Comparison of ENCODE assay signal across 10 mouse cellular contexts in genomic region chr3:96729403-96729784, GRCm38 (mm10). TPM values are rescaled to one million over a fixed set of nuclear protein-coding genes. Genes with fewer than 3 reads are reported as not detected.
A peak's percentile ranks its signal among the peaks of the same experiment; 100 is the strongest.
DNase-seq lines count a peak whose midpoint lies in the region; ATAC-seq and TF ChIP-seq lines count a peak whose summit lies in the region.
"Had no signal": no experiment of that assay in that cellular context is flagged by ENCODE, and none has a peak within 500 bp of the region (broad histone marks: within the 10 kb centered on the region; RNA-seq: fewer than 3 reads in every experiment).

No protein-coding gene starts in this region.

- no peak for ATAC-seq in heart, embryonic 15.5 days (replicated peaks; ENCODE audit: insufficient number of reproducible peaks, insufficient read depth, low FRiP score, low read depth)
- no peak for ATAC-seq in limb, embryonic 14.5 days (ENCODE audit: low FRiP score, low read depth)
- ATAC-seq in forebrain, postnatal 0 days, result no peak

- DNase-seq in heart, embryonic 10.5 days (ENCODE audit: low spot score), result no peak
- DNase-seq in thymus, postnatal 25 days, result peak; percentile 16
- DNase-seq in thymus, adult 18-20 months, result no peak
- peak; percentile 15 for DNase-seq in limb, embryonic 14.5 days (ENCODE audit: low spot score)
- no peak for DNase-seq in urinary bladder, postnatal 10 days (ENCODE audit: low spot score)
- DNase-seq in gastrocnemius, adult 18-20 months (ENCODE audit: low spot score), result no peak
- no peak for DNase-seq in forebrain, postnatal 0 days
- DNase-seq: cerebellum, postnatal 36 days; kidney, postnatal 10 days had no signal

- H3K27ac ChIP-seq in heart, embryonic 15.5 days, result no peak overlapping the region
- H3K27ac ChIP-seq in heart, embryonic 10.5 days, result no peak overlapping the region
- H3K27ac ChIP-seq in limb, embryonic 14.5 days (replicated peaks; ENCODE audit: low read depth, low read length), result no peak overlapping the region
- no peak overlapping the region for H3K27ac ChIP-seq in forebrain, postnatal 0 days (ENCODE audit: low read depth, low read length)

- 42% methylated on average over 3 of the region's 3 CpGs for WGBS in heart, embryonic 15.5 days
- 37% methylated on average over 3 of the region's 3 CpGs for WGBS in heart, embryonic 10.5 days
- WGBS in limb, embryonic 14.5 days, result 45% methylated on average over 3 of the region's 3 CpGs
- 87% methylated on average over 3 of the region's 3 CpGs for WGBS in forebrain, postnatal 0 days

- no peaks in the 10 kb centered on the region for H3K36me3 ChIP-seq in heart, embryonic 15.5 days
- peaks cover 5% of the 10 kb centered on the region; the same call in 1 of the 2 replicates for H3K36me3 ChIP-seq in heart, embryonic 10.5 days
- 0 out of 2 replicates have a peak, but pooled peaks cover 3% of the 10 kb centered on the region for H3K36me3 ChIP-seq in limb, embryonic 14.5 days (ENCODE audit: control insufficient read depth, insufficient read depth, low read length)
- no peaks in the 10 kb centered on the region for H3K36me3 ChIP-seq in forebrain, postnatal 0 days (ENCODE audit: insufficient read depth)

- H3K27me3 ChIP-seq in heart, embryonic 15.5 days, result no peaks in the 10 kb centered on the region
- H3K27me3 ChIP-seq in heart, embryonic 10.5 days (ENCODE audit: insufficient read depth, poor library complexity, severe bottlenecking), result no peaks in the 10 kb centered on the region
- no peaks in the 10 kb centered on the region for H3K27me3 ChIP-seq in limb, embryonic 14.5 days (ENCODE audit: control insufficient read depth, insufficient read depth, low read length)
- no peaks in the 10 kb centered on the region for H3K27me3 ChIP-seq in forebrain, postnatal 0 days (ENCODE audit: insufficient read depth, low read length)

- TF ChIP-seq POLR2A in limb, embryonic 14.5 days (IDR thresholded peaks at IDR 0.05; ENCODE audit: borderline replicate concordance, extremely low read depth, insufficient read depth, insufficient read length), result no peak

- no peak for TF ChIP-seq CTCF in forebrain, postnatal 0 days (IDR thresholded peaks at IDR 0.05; ENCODE audit: low read depth)

- H3K9ac ChIP-seq in heart, embryonic 15.5 days, result no peak overlapping the region; the same call in 1 of the 2 replicates
- H3K9ac ChIP-seq in limb, embryonic 14.5 days (ENCODE audit: low read depth, low read length, severe bottlenecking), result no peak overlapping the region; the same call in 1 of the 2 replicates
- H3K9ac ChIP-seq in forebrain, postnatal 0 days, result no peak overlapping the region

- H3K9me3 ChIP-seq in heart, embryonic 15.5 days (replicated peaks), result no peaks in the 10 kb centered on the region
- no peaks in the 10 kb centered on the region for H3K9me3 ChIP-seq in heart, embryonic 10.5 days
- no peaks in the 10 kb centered on the region for H3K9me3 ChIP-seq in limb, embryonic 14.5 days (ENCODE audit: control insufficient read depth, low read length)
- H3K9me3 ChIP-seq in forebrain, postnatal 0 days (ENCODE audit: low read length), result no peaks in the 10 kb centered on the region

- H3K4me2 ChIP-seq in heart, embryonic 15.5 days, result peak overlapping the region; percentile 75
- H3K4me2 ChIP-seq in limb, embryonic 14.5 days (replicated peaks; ENCODE audit: low read depth, low read length, severe bottlenecking), result no peak overlapping the region
- no peak overlapping the region; the same call in 1 of the 2 replicates for H3K4me2 ChIP-seq in forebrain, postnatal 0 days (ENCODE audit: low read depth)

- peaks cover 32% of the 10 kb centered on the region for H3K4me1 ChIP-seq in heart, embryonic 15.5 days (replicated peaks)
- peaks cover 30% of the 10 kb centered on the region for H3K4me1 ChIP-seq in heart, embryonic 10.5 days
- H3K4me1 ChIP-seq in limb, embryonic 14.5 days (ENCODE audit: control insufficient read depth, insufficient read depth, low read length), result peaks cover 11% of the 10 kb centered on the region
- H3K4me1 ChIP-seq in forebrain, postnatal 0 days (ENCODE audit: insufficient read depth), result peaks cover 11% of the 10 kb centered on the region; the same call in 1 of the 2 replicates

- no peak overlapping the region for H3K4me3 ChIP-seq in heart, embryonic 15.5 days
- H3K4me3 ChIP-seq in heart, embryonic 10.5 days, result no peak overlapping the region; the same call in 1 of the 2 replicates
- H3K4me3 ChIP-seq in limb, embryonic 14.5 days (replicated peaks; ENCODE audit: low read length), result no peak overlapping the region
- no peak overlapping the region for H3K4me3 ChIP-seq in forebrain, postnatal 0 days (ENCODE audit: low read depth, low read length)

RNA-seq across cellular contexts. Expression of gene Rnf115, which starts 1.9 kb away (rescaled TPM):
- polyA plus RNA-seq in heart, embryonic 15.5 days (2015; fragmentation: Nextera tagmentation; extraction: Ambion mirVana), result 33.4 and 40.5 TPM in 2 replicates
- 47.9 and 59.6 TPM in 2 replicates for polyA plus RNA-seq in heart, embryonic 10.5 days (2016; fragmentation: Nextera tagmentation; extraction: Ambion mirVana)
- polyA plus RNA-seq in limb, embryonic 14.5 days (2012; rRNA removed), result 24.4 and 27.1 TPM in 2 replicates
- polyA plus RNA-seq in limb, embryonic 14.5 days (2014; fragmentation: Nextera tagmentation; extraction: Ambion mirVana), result 46.1 and 46.4 TPM in 2 replicates
- 100 to 1,000 TPM in 1 of 2 experiments, 10 to 100 TPM in 1; 55.7 to 103 TPM for total RNA-seq in gastrocnemius, adult 18-20 months (2021)
- total RNA-seq in forebrain, postnatal 0 days (2014; rRNA removed), result 43.7 and 52.6 TPM in 2 replicates
- 58.2 and 63.6 TPM in 2 replicates for polyA plus RNA-seq in forebrain, postnatal 0 days (2015; fragmentation: Nextera tagmentation; extraction: Ambion mirVana)

RNA-seq across cellular contexts. Expression of gene Polr3c, which starts 2.0 kb away (rescaled TPM):
- polyA plus RNA-seq in heart, embryonic 15.5 days (2015; fragmentation: Nextera tagmentation; extraction: Ambion mirVana), result 23.6 and 28.6 TPM in 2 replicates
- 37.7 and 41.0 TPM in 2 replicates for polyA plus RNA-seq in heart, embryonic 10.5 days (2016; fragmentation: Nextera tagmentation; extraction: Ambion mirVana)
- polyA plus RNA-seq in limb, embryonic 14.5 days (2012; rRNA removed), result 40.5 and 41.0 TPM in 2 replicates
- 23.3 and 26.3 TPM in 2 replicates for polyA plus RNA-seq in limb, embryonic 14.5 days (2014; fragmentation: Nextera tagmentation; extraction: Ambion mirVana)
- 10 to 100 TPM; 21.0 to 22.4 TPM for total RNA-seq in gastrocnemius, adult 18-20 months (2021)
- total RNA-seq in forebrain, postnatal 0 days (2014; rRNA removed), result 13.2 and 15.6 TPM in 2 replicates
- polyA plus RNA-seq in forebrain, postnatal 0 days (2015; fragmentation: Nextera tagmentation; extraction: Ambion mirVana), result 19.5 and 28.4 TPM in 2 replicates

RNA-seq across cellular contexts. Expression of gene Nudt17, which starts 21.0 kb away (rescaled TPM):
- 6.6 and 7.0 TPM in 2 replicates for polyA plus RNA-seq in heart, embryonic 15.5 days (2015; fragmentation: Nextera tagmentation; extraction: Ambion mirVana)
- polyA plus RNA-seq in heart, embryonic 10.5 days (2016; fragmentation: Nextera tagmentation; extraction: Ambion mirVana), result 7.1 and 8.5 TPM in 2 replicates
- 8.3 and 9.8 TPM in 2 replicates for polyA plus RNA-seq in limb, embryonic 14.5 days (2012; rRNA removed)
- polyA plus RNA-seq in limb, embryonic 14.5 days (2014; fragmentation: Nextera tagmentation; extraction: Ambion mirVana), result 13.5 and 14.6 TPM in 2 replicates
- total RNA-seq in gastrocnemius, adult 18-20 months (2021), result under 1 TPM; 0.50 to 0.76 TPM
- 5.6 and 8.4 TPM in 2 replicates for total RNA-seq in forebrain, postnatal 0 days (2014; rRNA removed)
- 11.0 and 11.7 TPM in 2 replicates for polyA plus RNA-seq in forebrain, postnatal 0 days (2015; fragmentation: Nextera tagmentation; extraction: Ambion mirVana)

RNA-seq across cellular contexts. Expression of gene Pias3, which starts 33.2 kb away (rescaled TPM):
- 33.2 and 43.7 TPM in 2 replicates for polyA plus RNA-seq in heart, embryonic 15.5 days (2015; fragmentation: Nextera tagmentation; extraction: Ambion mirVana)
- 41.8 and 43.4 TPM in 2 replicates for polyA plus RNA-seq in heart, embryonic 10.5 days (2016; fragmentation: Nextera tagmentation; extraction: Ambion mirVana)
- 100 and 112 TPM in 2 replicates for polyA plus RNA-seq in limb, embryonic 14.5 days (2012; rRNA removed)
- 52.2 and 53.4 TPM in 2 replicates for polyA plus RNA-seq in limb, embryonic 14.5 days (2014; fragmentation: Nextera tagmentation; extraction: Ambion mirVana)
- 1 to 10 TPM; 6.1 to 7.5 TPM for total RNA-seq in gastrocnemius, adult 18-20 months (2021)
- 25.0 and 29.8 TPM in 2 replicates for total RNA-seq in forebrain, postnatal 0 days (2014; rRNA removed)
- polyA plus RNA-seq in forebrain, postnatal 0 days (2015; fragmentation: Nextera tagmentation; extraction: Ambion mirVana), result 26.4 and 32.9 TPM in 2 replicates

RNA-seq across cellular contexts. Expression of gene Ankrd35, which starts 59.5 kb away (rescaled TPM):
- polyA plus RNA-seq in heart, embryonic 15.5 days (2015; fragmentation: Nextera tagmentation; extraction: Ambion mirVana), result 0.31 and 0.56 TPM in 2 replicates
- polyA plus RNA-seq in heart, embryonic 10.5 days (2016; fragmentation: Nextera tagmentation; extraction: Ambion mirVana), result 0.14 TPM in 2 replicates
- 1.9 and 3.7 TPM in 2 replicates for polyA plus RNA-seq in limb, embryonic 14.5 days (2012; rRNA removed)
- polyA plus RNA-seq in limb, embryonic 14.5 days (2014; fragmentation: Nextera tagmentation; extraction: Ambion mirVana), result 2.7 and 4.2 TPM in 2 replicates
- under 1 TPM; 0.18 to 0.31 TPM for total RNA-seq in gastrocnemius, adult 18-20 months (2021)
- total RNA-seq in forebrain, postnatal 0 days (2014; rRNA removed), result 4.6 and 7.1 TPM in 2 replicates
- 2.9 and 4.7 TPM in 2 replicates for polyA plus RNA-seq in forebrain, postnatal 0 days (2015; fragmentation: Nextera tagmentation; extraction: Ambion mirVana)

Comparison
In these comparisons a context has a peak if more than half of its experiments do, and no peak if none do; other contexts are left out.
1. DNase-seq: peak in thymus, postnatal 25 days (single experiment) and limb, embryonic 14.5 days (single experiment); none in heart, embryonic 10.5 days (single experiment), thymus, adult 18-20 months (0 of 2), urinary bladder, postnatal 10 days (single experiment), gastrocnemius, adult 18-20 months (single experiment) and forebrain, postnatal 0 days (single experiment).